Mouse (Mus musculus) midbrain, postnatal 0 days (tissue): ENCODE measurements around the gene Actc1. TPM values are rescaled to one million over a fixed set of nuclear protein-coding genes. Genes with fewer than 3 reads are reported as not detected.

Experiments
- ATAC-seq: fragments of 200-750 bp; cut with Nextera tagmentation; 2 replicates; pipeline ENCODE4 v1.8.0; 2017; ENCODE audit warnings: moderate number of reproducible peaks, mild to moderate bottlenecking, moderate TSS enrichment, moderate library complexity; ENCODE audit not compliant: low FRiP score
- DNase-seq: peaks from one replicate; pipeline ENCODE4 v3.0.0-alpha.2; 2015; ENCODE audit warnings: low spot score
- H3K27ac ChIP-seq: fragments of 300-500 bp; sonication (generic); 2 replicates; pipeline ENCODE4 v1.5.1; 2014; ENCODE audit warnings: low read depth, mild to moderate bottlenecking, low read length, mixed read lengths
- H3K27me3 ChIP-seq: fragments of 300-500 bp; sonication (generic); 2 replicates; pipeline ENCODE4 v1.6.1; 2014; ENCODE audit warnings: low read length, control low read depth, mixed read lengths; ENCODE audit not compliant: insufficient read depth
- H3K36me3 ChIP-seq: fragments of 300-500 bp; sonication (generic); 2 replicates; pipeline ENCODE4 v1.6.1; 2014; ENCODE audit warnings: low read length, control low read depth, mixed read lengths; ENCODE audit not compliant: insufficient read depth
- H3K4me1 ChIP-seq: fragments of 300-500 bp; sonication (generic); 2 replicates; pipeline ENCODE4 v1.6.1; 2014; ENCODE audit warnings: mild to moderate bottlenecking, control low read depth, antibody characterized with exemption, low read length, mixed read lengths; ENCODE audit not compliant: insufficient read depth
- H3K4me2 ChIP-seq: fragments of 300-500 bp; sonication (generic); 2 replicates; pipeline ENCODE4 v1.6.1; 2014; ENCODE audit warnings: low read depth, mild to moderate bottlenecking, low read length, mixed read lengths; ENCODE audit not compliant: poor library complexity, severe bottlenecking
- H3K4me3 ChIP-seq: fragments of 300-500 bp; sonication (generic); 2 replicates; pipeline ENCODE4 v1.5.1; 2014; ENCODE audit warnings: low read depth, mild to moderate bottlenecking, low read length, moderate library complexity
- H3K9ac ChIP-seq: fragments of 300-500 bp; sonication (generic); replicated peaks from 2 replicates; pipeline ENCODE4 v1.6.1; 2014; ENCODE audit warnings: mild to moderate bottlenecking, low read length, moderate library complexity, mixed read lengths; ENCODE audit not compliant: poor library complexity, severe bottlenecking
- H3K9me3 ChIP-seq: fragments of 300-500 bp; sonication (generic); 2 replicates; pipeline ENCODE4 v1.6.1; 2016; ENCODE audit warnings: low read length, control low read depth
- CTCF ChIP-seq: IDR thresholded peaks from 2 replicates; pipeline ENCODE4 v1.5.1; 2016; ENCODE audit warnings: antibody characterized with exemption, mild to moderate bottlenecking
- WGBS: fragments of 180-500 bp; shearing (Covaris S2); extraction: QIAGEN DNeasy Blood & Tissue Kit; methylation state at CpG from one replicate; pipeline ENCODE4 v1.1.7; 2014; 5-methylcytosine and 5-hydroxymethylcytosine counted together
- polyA plus RNA-seq: library from polyadenylated mRNA; unstranded; fragments of >200 nt; fragmentation: Nextera tagmentation; extraction: Ambion mirVana; gene quantifications from 2 replicates; pipeline ENCODE4 v1.2.1, GENCODE M21; 2015
- total RNA-seq: library from RNA; depleted of rRNA; stranded (reverse); fragments of >200 nt; gene quantifications from 2 replicates; pipeline ENCODE4 v1.2.3, GENCODE M21; 2014

Actc1 gene
- total and polyA plus RNA-seq, 2 experiments from 2014 or later, result 0.17 to 2.6 TPM

GRCm38 (mm10) chr2:114047960-114048611 lies 5.3 kb downstream of the Actc1 start:
- DNase-seq (no peak), ATAC-seq (no peak)
- Histone ChIP-seq H3K27me3 (no peaks in the 10 kb centered on the region), H3K4me3 (no peak overlapping the region), H3K9ac (no peak overlapping the region), H3K27ac (no peak overlapping the region), H3K4me2 (no peak overlapping the region), H3K9me3 (no peaks in the 10 kb centered on the region), H3K36me3 (no peaks in the 10 kb centered on the region), H3K4me1 (no peaks in the 10 kb centered on the region)
- no peak for TF ChIP-seq CTCF
- WGBS, result 93% methylated on average over 5 of the region's 5 CpGs

DNA sequence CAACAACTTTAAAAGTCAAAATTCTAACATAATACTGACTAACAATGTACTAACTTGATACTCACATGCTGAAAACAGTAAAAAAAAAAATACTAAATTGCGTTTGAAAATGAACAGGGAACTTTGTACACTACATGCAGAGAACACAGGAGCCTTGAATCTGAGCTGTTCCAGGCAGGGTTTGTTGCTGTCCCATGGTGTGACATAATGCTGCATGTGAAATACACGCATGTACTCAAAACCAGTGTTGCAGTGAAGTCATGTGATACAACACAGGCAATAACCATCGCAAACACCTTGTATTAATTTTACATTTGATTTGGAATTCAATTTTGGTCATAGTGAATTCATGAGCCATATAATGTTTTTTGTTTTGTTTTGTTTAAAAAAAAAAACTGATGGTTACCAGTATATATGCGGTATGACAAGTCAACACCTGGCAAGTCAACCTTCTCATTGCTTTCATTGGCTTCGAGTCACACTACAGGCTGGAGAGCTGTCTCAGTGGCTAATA lies 7.1 kb downstream of the Actc1 start:
- Histone ChIP-seq H3K9ac (no peak overlapping the region), H3K36me3 (no peaks in the 10 kb centered on the region), H3K4me2 (no peak overlapping the region), H3K9me3 (no peaks in the 10 kb centered on the region), H3K27ac (no peak overlapping the region), H3K4me3 (no peak overlapping the region), H3K4me1 (no peaks in the 10 kb centered on the region), H3K27me3 (no peaks in the 10 kb centered on the region)
- WGBS, result 96% methylated on average over 5 of the region's 5 CpGs
- ATAC-seq (no peak), DNase-seq (no peak)
- TF ChIP-seq CTCF, result no peak

GRCm38 (mm10) chr2:114037926-114038325 lies 15.4 kb downstream of the Actc1 start:
- ATAC-seq (no peak), DNase-seq (no peak)
- WGBS, result 66% methylated on average over 2 of the region's 2 CpGs
- H3K4me2 ChIP-seq, result no peak overlapping the region
- no peaks in the 10 kb centered on the region for H3K27me3 ChIP-seq
- no peak overlapping the region for H3K4me3 ChIP-seq
- H3K9ac ChIP-seq, result no peak overlapping the region
- H3K4me1 ChIP-seq, result no peaks in the 10 kb centered on the region
- no peaks in the 10 kb centered on the region for H3K36me3 ChIP-seq
- no peak for TF ChIP-seq CTCF
- no peak overlapping the region for H3K27ac ChIP-seq
- no peaks in the 10 kb centered on the region for H3K9me3 ChIP-seq

GRCm38 (mm10) chr2:114032259-114032658 lies 21.1 kb downstream of the Actc1 start:
- Histone ChIP-seq H3K4me1 (no peaks in the 10 kb centered on the region), H3K27me3 (no peaks in the 10 kb centered on the region), H3K4me2 (no peak overlapping the region), H3K9ac (no peak overlapping the region), H3K9me3 (no peaks in the 10 kb centered on the region), H3K27ac (no peak overlapping the region), H3K36me3 (no peaks in the 10 kb centered on the region), H3K4me3 (no peak overlapping the region)
- ATAC-seq (no peak), DNase-seq (no peak)
- WGBS, result 50% methylated on average over 2 of the region's 2 CpGs
- no peak for TF ChIP-seq CTCF

- no peaks in the 10 kb centered on the region for H3K9me3 ChIP-seq
- ATAC-seq (no peak), DNase-seq (no peak)
- no peak for TF ChIP-seq CTCF
- no peak overlapping the region for H3K4me3 ChIP-seq
- 0 out of 2 replicates have a peak, but pooled peaks cover 2% of the 10 kb centered on the region for H3K36me3 ChIP-seq
- H3K27ac ChIP-seq, result no peak overlapping the region
- H3K27me3 ChIP-seq, result no peaks in the 10 kb centered on the region
- no peaks in the 10 kb centered on the region for H3K4me1 ChIP-seq
- H3K9ac ChIP-seq, result no peak overlapping the region
- 91% methylated on average over 6 of the region's 6 CpGs for WGBS
- H3K4me2 ChIP-seq, result no peak overlapping the region
These were observed 30.0 kb downstream of the Actc1 start for GRCm38 (mm10) chr2:114023383-114023782.

DNA sequence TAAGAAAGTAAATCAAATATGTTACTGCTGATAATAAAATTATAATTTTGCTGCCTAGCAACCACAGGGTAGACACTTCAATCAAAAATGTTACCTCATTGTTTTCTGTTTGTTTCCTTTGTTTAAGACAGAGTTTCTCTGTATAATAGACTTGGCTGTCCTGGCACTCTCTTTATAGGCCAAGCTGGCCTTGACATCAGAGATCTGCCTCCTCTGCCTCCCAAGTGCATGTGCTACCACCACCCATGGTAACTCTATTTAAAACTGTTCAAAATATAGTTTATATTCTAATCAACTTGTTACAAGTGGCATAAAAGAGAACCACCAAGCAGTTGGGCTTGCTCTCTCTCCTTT lies 33.2 kb downstream of the Actc1 start:
- H3K4me3 ChIP-seq, result no peak overlapping the region
- no peaks in the 10 kb centered on the region; the same call in 1 of the 2 replicates for H3K4me1 ChIP-seq
- H3K27ac ChIP-seq, result no peak overlapping the region
- H3K4me2 ChIP-seq, result no peak overlapping the region
- no peaks in the 10 kb centered on the region for H3K27me3 ChIP-seq
- DNase-seq (no peak), ATAC-seq (no peak)
- 0 out of 2 replicates have a peak, but pooled peaks cover 2% of the 10 kb centered on the region for H3K36me3 ChIP-seq
- no peaks in the 10 kb centered on the region for H3K9me3 ChIP-seq
- no peak overlapping the region for H3K9ac ChIP-seq
- TF ChIP-seq CTCF, result no peak
